Mouse (Mus musculus): ENCODE results near the gene Map4k1.

Map4k1 gene

DNA sequence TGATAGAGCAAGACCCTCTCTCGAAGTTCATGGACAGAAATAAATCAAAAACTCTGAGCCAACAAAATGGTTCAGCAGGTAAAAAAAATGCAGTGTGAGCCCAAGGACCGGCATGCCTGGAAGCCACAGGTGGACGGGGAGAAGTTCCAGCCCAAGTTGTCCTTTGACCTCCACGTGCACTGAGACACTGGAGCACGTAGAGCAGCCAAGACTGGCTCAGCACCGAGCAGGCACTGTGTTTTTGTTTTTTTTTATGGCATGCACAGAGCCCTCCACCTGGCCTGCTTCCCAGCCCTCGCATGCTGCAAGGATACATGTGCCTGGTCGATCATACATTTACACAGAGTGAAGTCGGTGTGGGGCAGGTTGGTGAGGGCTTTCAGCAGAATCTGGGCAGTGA is 4.3 kb upstream of the Map4k1 start:
- in situ Hi-C loops (cut with MseI, MboI): no loop called here

- in situ Hi-C loops (cut with MseI, MboI): no loop called here
These were observed 594 bp downstream of the Map4k1 start for GRCm38 (mm10) chr7:28982274-28983013.

GRCm38 (mm10) chr7:28983141-28983564 is 1.3 kb downstream of the Map4k1 start:
- in situ Hi-C loops (cut with MseI, MboI): no loop called here

- in situ Hi-C loops (cut with MseI, MboI): no loop called here
These were observed 2.0 kb downstream of the Map4k1 start for GRCm38 (mm10) chr7:28983849-28984248.

DNA sequence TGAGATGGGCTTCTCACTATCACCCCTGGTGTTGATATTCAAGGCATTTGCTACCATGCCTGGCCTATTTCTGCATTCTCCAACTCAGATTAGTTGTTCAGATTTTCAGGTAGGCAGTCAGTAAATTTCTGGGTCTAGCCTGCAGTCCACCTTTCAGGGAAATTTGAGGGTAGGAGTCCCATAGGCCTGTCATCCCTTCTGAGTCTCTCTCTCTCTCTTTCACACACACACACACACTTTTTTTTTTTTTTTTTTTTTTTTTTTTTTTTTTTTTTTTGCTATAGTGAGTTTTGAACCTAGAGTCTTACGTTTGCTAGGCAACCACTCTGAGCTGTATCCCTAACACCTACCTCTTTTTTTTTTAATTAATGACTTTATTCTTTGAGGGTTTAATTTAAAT is 2.6 kb downstream of the Map4k1 start:
- in situ Hi-C loops (cut with MseI, MboI): no loop called here

DNA sequence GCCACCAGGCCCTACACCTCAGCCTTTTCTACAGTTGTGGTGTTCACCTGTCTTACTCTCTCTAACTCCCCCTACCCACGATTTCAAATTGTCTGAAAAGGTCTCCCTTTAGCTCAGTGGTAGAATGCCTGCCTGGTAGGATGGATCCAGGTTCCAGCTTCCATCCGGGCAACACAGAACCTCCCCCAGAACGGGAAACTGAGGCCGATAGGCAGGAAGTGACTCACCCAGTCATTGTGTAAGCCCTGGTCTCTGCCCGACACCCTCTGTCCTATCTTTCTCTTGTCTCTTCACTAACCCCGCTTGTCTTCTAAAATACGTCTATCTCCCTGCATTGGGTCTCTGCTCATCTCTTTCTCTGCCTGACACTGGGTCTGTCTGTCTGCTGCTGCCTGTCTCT is 3.4 kb downstream of the Map4k1 start:
- in situ Hi-C loops (cut with MseI, MboI): no loop called here

DNA sequence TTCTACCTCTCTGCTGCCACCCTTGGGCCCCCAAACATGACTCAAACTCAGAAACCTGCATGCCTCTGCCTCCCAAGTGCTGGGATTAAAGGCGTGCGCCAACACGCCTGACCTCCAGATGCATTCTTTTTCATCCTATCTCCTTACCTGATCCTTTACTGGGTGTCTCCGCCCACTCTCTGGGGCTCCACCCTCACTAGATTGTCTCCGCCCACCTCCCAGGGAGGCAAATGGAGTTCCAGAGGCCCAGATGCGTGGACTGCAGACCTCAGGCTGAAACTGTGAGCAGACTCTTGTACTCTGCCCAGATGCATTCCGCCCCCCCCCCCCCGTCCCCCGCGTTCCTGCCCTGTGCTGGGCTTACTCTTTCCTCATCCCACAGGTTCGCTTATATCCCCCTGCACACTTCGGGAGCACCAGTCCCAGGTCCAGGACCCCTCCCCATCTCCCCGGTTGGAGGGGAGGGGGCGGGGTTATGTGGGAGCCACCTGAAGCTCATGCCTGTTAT is 9.0 kb downstream of the Map4k1 start:
- in situ Hi-C loops (cut with MseI, MboI): loop anchor here in 1 of 2 experiments (5.0 kb wide), 1 partner anchor 36 kb away; no protein-coding TSS in a partner anchor

GRCm38 (mm10) chr7:28991616-28992015 is 9.8 kb downstream of the Map4k1 start:
- in situ Hi-C loops (cut with MseI, MboI): loop anchor here in 1 of 2 experiments (5.0 kb wide), 1 partner anchor 36 kb away; no protein-coding TSS in a partner anchor

DNA sequence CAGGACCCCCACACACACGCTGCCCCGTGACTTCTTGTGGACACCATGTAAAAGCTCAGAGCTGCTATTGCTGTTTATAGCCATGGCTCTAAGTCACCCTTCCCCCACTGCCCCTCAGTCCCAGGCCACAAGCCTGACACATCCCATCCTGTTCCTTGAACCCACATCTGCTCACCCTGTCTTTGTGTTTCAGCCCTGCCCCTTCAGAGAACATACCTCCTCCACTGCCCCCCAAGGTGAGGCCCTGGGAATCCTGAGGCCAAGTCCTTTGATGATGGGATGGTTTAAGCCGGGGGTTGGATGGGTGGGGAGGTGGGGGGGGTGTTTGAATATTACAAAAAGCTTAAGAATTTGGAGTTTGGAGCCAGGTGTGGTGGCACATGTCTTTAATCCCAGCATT is 11.1 kb downstream of the Map4k1 start:
- in situ Hi-C loops (cut with MseI, MboI): loop anchor here in 1 of 2 experiments (5.0 kb wide), 1 partner anchor 34 kb away; no protein-coding TSS in a partner anchor

DNA sequence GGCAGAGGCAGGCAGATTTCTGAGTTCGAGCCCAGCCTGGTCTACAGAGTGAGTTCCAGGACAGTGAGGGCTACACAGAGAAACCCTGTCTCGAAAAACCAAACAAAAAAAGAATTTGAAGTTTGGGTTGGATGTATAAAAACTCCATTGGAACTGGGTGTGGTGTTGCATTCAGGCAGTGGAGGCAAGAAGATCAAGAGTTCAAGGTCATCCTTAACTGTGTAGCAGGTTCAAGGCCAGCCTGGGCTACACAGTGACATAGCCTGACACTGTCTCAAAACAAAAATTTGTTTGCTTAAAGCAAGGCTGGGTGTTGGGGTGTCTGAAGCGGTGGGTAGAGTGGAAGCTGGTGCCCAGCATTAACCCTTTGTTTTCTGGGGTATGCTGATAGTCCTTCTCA is 11.6 kb downstream of the Map4k1 start:
- in situ Hi-C loops (cut with MseI, MboI): loop anchor here in 1 of 2 experiments (5.0 kb wide), 1 partner anchor 34 kb away; no protein-coding TSS in a partner anchor

DNA sequence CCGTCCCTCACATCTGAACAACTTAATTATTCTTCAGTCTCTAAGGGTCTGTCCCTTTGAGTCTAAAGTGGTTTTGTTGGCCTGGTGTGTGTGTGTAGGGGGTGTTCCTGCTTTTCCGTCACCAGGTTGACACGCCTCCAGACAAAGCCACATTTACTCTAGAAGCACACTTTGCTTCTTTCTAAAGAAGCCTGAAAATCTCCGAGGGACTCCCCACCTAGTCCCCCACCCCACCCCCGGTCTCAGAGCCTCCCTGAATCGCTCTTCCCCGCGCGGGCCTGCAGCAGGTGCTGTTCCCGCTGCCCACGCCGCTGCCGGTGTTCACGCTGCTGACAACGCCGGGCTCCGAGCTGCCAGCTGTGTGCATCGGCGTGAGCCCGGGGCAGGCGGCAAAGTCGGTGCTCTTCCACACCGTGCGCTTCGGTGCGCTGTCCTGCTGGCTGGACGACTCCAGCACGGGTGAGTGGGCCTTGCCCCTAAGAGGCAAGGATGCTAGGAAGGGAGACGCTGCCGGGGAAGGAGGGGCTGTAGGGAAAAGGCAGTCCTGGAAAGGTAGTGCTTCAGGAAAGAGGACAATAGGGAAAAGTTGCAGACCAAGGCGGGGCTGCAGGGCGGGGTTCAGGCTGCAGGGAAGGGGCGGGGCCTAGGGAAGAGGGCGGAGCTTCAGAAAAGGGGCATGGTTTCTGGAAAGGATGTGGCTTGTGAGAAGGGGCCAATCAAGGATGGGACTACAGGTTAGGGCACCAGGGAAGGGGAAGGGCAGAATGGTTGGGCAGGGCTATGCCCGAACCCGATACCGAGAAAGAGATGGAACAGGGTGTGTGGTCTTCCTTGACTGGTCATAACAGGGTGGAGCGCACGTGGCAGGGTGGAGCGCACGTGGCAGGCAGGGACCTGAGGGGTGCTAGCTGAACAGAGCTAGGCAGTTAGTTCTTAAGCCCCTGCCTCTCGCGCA is 19.1 kb downstream of the Map4k1 start:
- in situ Hi-C loops (cut with MseI, MboI): no loop called here

GRCm38 (mm10) chr7:29007224-29008101 is 25.6 kb downstream of the Map4k1 start:
- in situ Hi-C loops (cut with MseI, MboI): no loop called here

DNA sequence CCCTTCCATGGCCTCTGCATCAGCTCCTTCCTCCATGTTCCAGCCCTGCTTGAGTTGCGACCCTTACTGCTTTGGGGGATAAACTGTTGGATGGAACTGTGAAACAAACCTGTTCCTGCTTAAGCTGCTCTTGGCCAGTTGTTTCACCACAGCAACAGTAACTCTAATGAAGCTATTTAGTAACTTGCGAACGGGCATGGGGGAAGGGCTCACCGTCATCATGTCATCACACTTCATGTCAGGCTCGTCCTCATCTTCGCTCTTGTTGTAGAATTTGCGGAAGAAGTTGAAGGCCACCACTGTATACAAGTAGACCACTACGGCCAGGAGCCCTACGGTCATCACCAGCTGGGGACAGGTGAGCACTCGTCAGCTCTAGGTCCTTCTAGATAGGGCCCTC is 26.3 kb downstream of the Map4k1 start:
- in situ Hi-C loops (cut with MseI, MboI): no loop called here

DNA sequence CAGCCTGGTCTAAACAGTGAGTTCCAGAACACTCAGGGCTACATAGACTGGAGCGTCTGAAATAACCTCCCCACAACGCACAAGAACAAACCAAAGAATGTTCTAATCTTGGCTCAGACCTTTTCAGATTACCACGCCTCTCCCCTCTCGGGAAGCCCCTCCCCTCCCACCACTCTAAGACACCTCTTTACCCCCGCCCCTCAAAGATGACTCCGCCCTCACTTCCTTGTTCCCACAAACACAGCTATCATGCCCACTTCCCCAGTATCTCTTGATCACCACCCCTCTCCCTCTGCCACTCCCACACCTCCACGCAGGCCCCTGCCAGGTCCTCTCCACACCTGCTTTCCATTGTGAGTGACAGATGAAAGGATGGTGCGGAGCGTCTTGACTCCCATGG is 26.9 kb downstream of the Map4k1 start:
- in situ Hi-C loops (cut with MseI, MboI): no loop called here

DNA sequence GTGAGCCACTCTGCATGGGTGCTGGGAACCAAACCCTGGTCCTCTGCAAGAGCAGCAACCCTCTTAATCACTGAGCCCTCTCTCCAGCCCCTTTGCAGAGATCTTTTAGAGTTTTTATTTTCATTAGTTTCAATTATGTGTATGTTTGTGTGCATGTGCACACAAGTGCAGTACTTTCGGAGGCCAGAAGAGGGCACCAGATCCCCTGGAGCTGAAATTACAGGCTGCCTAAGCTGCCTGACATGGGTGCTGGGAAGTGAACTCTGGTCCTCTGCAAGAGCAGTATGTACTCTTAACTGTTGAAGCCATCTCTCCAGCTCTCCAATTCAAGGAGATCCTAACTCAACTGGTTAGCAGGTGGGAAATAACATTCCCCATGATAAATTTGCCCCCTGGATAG is 33.1 kb downstream of the Map4k1 start:
- in situ Hi-C loops (cut with MseI, MboI): no loop called here

- in situ Hi-C loops (cut with MseI, MboI): no loop called here
These were observed 34.6 kb downstream of the Map4k1 start for GRCm38 (mm10) chr7:29016440-29016839.

- in situ Hi-C loops (cut with MseI, MboI): no loop called here
These were observed 35.4 kb downstream of the Map4k1 start for GRCm38 (mm10) chr7:29017222-29017621.

- in situ Hi-C loops (cut with MseI, MboI): no loop called here
These were observed 37.8 kb downstream of the Map4k1 start for GRCm38 (mm10) chr7:29019447-29020220.

DNA sequence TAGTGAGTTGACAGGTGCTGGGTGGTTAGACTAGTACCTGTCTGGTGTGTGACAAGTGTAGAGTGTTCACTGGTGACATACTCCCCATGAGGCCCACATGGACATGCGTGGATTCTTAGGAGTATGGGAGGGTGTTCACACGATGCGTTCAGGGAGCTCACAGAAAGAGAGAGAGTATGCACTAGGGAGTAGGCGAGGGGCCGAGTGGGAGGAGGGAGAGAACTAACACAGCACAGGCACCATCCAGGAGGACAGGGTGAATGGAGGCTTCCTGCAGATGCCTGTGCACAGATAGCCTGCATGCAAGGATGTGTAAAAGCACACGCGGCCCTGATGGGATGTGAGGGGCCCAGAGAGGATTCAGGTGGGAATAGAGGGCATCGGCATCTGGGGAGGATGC is 40.6 kb downstream of the Map4k1 start:
- in situ Hi-C loops (cut with MseI, MboI): no loop called here

- in situ Hi-C loops (cut with MseI, MboI): no loop called here
These were observed 41.7 kb downstream of the Map4k1 start for GRCm38 (mm10) chr7:29023514-29023913.
